Mouse (Mus musculus): ENCODE data around the gene Srpr. TPM values are rescaled to one million over a fixed set of nuclear protein-coding genes. Genes with fewer than 3 reads are reported as not detected.

The Srpr gene
- polyA plus RNA-seq, 1 experiment from 2014 or later: 117 TPM

DNA sequence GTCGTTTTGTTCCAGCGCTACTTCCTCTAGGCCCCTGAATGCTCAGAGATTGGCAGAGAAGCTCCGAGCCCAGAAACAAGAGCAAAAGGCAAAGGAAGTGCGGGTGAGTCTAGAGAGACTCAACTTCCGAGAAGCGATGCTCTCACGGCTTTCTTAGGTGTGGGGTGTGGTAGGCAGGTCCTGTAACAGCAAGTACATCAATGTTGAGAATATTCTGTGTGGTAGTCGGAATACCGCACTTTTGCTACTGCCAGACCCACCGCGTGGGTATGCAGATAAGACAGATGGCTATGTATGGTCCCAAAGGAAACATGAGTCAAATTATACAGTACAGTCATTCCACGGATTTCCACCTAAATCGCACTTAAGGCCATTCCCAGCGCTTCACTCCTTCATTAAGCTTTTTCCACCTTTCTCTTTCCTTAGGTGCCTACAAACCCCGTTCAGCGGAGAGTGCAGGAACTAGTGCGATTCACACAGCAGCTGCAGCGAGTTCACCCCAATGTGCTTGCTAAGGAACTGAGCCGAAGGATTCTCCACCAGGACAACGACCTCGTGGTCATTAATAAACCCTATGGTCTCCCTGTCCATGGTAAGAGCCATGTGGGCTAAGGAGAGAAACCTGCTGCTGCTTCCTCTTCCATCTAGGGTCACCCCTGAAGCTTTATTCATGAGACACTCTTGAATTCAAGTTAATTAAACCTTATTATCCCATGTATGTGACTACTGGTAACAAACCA lies 68.2 kb downstream of the Srpr start:
- H3K4me2 ChIP-seq: peak overlapping the region; percentile 89
- peak overlapping the region; percentile 64 for H3K9ac ChIP-seq
- H3K4me3 ChIP-seq (replicated peaks): peak overlapping the region; percentile 85
- peak; percentile 50 for ATAC-seq (replicated peaks; ENCODE audit: low FRiP score)
- WGBS: 1% methylated on average over 21 of the region's 21 CpGs
- H3K27ac ChIP-seq: peak overlapping the region; percentile 56; the same call in 1 of the 2 replicates
- no peaks in the 10 kb centered on the region for H3K27me3 ChIP-seq
- H3K4me1 ChIP-seq: peaks cover 16% of the 10 kb centered on the region
- no peaks in the 10 kb centered on the region for H3K9me3 ChIP-seq (replicated peaks)
- peaks cover 32% of the 10 kb centered on the region for H3K36me3 ChIP-seq

DNA sequence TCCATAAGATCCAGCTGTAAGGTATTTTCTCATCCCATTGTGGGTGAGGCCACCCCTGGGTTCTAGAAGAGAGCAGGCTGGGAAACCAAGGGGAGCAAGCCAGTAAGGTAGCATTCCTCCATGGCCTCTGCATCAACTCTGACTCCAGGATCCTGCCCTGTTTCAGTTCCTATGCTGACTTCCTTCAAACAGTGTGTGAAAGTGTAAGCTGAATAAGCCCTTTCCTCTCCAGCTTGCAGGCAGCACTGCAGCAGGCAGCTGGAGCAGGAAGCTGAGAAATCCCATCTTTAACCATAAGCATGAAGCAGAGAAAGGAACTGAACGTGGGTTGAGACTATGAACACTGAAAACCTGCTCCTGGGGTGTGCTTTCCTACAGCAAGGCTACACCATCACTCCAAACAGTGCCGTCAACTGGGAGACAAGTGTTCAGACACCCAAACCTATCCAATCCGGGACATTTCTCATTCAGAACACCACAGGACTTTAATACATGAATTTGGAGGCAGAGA lies 77.9 kb downstream of the Srpr start:
- H3K9ac ChIP-seq: no peak overlapping the region
- H3K9me3 ChIP-seq (replicated peaks): no peaks in the 10 kb centered on the region
- no peak overlapping the region for H3K27ac ChIP-seq
- H3K4me1 ChIP-seq: 0 out of 2 replicates have a peak, but pooled peaks cover 4% of the 10 kb centered on the region
- peaks cover 57% of the 10 kb centered on the region for H3K36me3 ChIP-seq
- WGBS: 84% methylated on average over 3 of the region's 3 CpGs
- no peaks in the 10 kb centered on the region for H3K27me3 ChIP-seq
- no peak overlapping the region for H3K4me2 ChIP-seq
- no peak overlapping the region for H3K4me3 ChIP-seq (replicated peaks)
- no peak for ATAC-seq (replicated peaks; ENCODE audit: low FRiP score)

DNA sequence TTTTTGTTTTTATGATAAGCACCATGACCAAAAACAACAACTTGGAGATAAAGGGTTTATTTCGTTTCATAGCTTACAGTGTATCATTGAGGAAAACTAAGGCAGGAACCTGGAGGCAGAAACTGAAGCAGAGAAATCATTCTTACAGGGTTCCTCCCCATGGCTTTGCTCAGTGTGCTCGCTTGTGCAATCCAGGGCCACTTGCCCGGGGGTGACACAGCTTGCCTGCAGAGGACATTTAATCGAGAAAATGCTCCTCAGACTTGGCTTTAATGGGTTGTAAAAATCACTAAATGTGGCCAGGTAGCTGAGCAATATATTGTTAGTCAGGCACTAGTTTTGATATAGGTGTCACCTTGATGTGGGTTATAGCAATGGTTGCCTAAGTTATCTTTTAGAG lies 78.5 kb downstream of the Srpr start:
- WGBS: 84% methylated on average over 4 of the region's 4 CpGs
- Histone ChIP-seq H3K36me3 (peaks cover 52% of the 10 kb centered on the region), H3K4me2 (no peak overlapping the region), H3K9ac (no peak overlapping the region), H3K4me3 (replicated peaks) (no peak overlapping the region), H3K27ac (no peak overlapping the region), H3K27me3 (no peaks in the 10 kb centered on the region), H3K9me3 (replicated peaks) (no peaks in the 10 kb centered on the region), H3K4me1 (peaks cover 8% of the 10 kb centered on the region)
- ATAC-seq (replicated peaks; ENCODE audit: low FRiP score): no peak

DNA sequence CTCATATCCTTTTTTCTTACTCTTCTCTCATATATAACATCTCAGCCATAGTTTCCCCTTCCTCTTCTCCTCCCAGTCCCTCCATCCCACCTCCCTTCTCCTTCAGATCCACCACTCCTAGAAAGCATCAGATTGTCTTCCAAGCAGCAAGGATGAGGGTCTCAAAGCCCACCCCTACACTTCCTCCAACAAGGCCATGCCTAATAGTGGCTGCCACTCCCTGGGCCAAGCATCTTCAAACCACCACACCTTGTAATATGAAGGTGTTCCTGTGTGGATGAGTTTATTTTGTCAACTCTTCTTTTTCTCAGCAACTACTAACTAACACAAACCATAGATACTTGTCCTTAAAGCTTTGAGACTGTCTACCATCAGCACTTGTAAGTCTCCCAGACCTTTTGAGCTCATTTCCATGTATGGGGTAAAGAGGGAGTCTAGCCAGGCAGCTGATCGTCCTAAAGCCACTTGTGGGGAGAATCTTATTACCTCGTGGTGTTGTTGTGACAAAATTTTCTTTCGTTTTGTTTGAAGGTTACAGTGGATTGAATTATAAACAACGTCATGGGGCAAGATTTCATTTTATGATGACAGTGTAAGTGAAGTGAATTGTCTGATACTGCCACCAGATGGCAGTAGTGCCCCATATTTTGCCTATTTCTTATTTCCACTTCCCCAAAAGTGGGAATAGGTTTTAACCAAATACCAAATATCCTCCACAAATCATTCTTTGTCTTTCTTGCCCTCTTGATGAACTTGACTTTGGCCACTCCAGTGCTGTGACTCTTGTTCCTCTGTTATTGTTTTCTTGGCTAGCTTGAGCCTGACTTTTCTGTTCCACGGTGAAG lies 82.3 kb downstream of the Srpr start:
- peaks cover 17% of the 10 kb centered on the region for H3K36me3 ChIP-seq
- H3K27me3 ChIP-seq: no peaks in the 10 kb centered on the region; the same call in 1 of the 2 replicates
- no peaks in the 10 kb centered on the region for H3K9me3 ChIP-seq (replicated peaks)
- no peak overlapping the region for H3K4me3 ChIP-seq (replicated peaks)
- 12% methylated on average over 5 of the region's 5 CpGs for WGBS
- H3K4me2 ChIP-seq: no peak overlapping the region
- peaks cover 13% of the 10 kb centered on the region for H3K4me1 ChIP-seq
- no peak overlapping the region for H3K9ac ChIP-seq
- no peak overlapping the region for H3K27ac ChIP-seq
- ATAC-seq (replicated peaks; ENCODE audit: low FRiP score): peak; percentile 73

DNA sequence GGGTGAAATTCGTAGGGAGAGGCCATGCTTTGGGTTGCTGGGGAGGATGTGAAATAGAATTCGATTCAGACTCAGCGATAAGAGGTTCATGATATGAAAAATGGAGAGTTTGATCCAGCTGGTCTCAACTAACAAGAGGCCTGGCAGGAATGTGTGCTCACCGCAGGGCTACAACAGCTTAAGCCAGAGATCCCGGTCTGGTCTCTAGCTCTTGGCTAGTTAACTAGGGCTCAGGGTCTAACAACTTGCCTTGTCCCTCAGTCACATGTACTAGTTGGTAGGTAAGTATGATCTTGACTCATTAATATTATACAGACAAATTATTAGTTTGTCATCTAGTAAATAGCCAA lies 82.9 kb downstream of the Srpr start:
- Histone ChIP-seq H3K9me3 (replicated peaks) (no peaks in the 10 kb centered on the region), H3K4me1 (peaks cover 13% of the 10 kb centered on the region), H3K27me3 (peaks cover under 1% of the 10 kb centered on the region), H3K27ac (no peak overlapping the region), H3K4me3 (replicated peaks) (no peak overlapping the region), H3K4me2 (no peak overlapping the region), H3K36me3 (peaks cover 11% of the 10 kb centered on the region), H3K9ac (no peak overlapping the region)
- peak; percentile 47 for ATAC-seq (replicated peaks; ENCODE audit: low FRiP score)
- 51% methylated on average over 5 of the region's 5 CpGs for WGBS

DNA sequence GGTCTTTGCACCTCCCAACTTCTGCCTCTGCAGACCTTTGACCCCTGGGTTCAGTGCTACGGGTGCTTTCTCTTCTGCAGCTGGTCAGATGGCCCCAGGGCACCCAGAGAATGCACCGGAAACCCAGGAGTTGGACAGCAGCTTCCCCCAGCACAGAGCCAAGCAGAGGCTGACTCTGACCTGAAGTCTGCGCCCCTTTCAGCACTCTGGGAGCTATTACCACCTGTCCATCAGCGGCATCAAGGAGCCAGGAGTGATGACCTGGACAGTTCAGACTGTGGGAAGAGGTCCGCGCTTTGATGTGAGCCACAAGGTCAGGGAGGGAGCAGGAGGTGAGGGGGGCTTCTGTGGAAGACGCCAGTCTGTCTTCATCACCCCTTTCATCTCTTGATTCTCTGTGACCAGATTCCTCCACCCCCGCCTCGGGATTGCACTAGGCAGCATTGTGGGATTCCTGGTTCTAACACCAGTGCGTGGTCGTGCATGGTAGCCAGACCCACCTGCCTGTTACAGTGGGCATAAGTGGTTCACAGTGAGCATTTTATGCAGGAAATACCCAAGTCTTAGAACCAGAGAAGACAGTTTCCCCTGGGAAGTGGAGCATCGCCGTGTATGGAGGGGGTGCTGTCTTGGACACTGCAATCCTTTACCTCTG lies 83.6 kb downstream of the Srpr start:
- 0 out of 2 replicates have a peak, but pooled peaks cover 6% of the 10 kb centered on the region for H3K36me3 ChIP-seq
- peaks cover 13% of the 10 kb centered on the region for H3K4me1 ChIP-seq
- no peak overlapping the region for H3K27ac ChIP-seq
- ATAC-seq (replicated peaks; ENCODE audit: low FRiP score): peak; percentile 61
- H3K4me2 ChIP-seq: no peak overlapping the region
- H3K9me3 ChIP-seq (replicated peaks): no peaks in the 10 kb centered on the region
- H3K4me3 ChIP-seq (replicated peaks): no peak overlapping the region
- no peak overlapping the region for H3K9ac ChIP-seq
- H3K27me3 ChIP-seq: peaks cover 8% of the 10 kb centered on the region
- WGBS: 55% methylated on average over 13 of the region's 13 CpGs

DNA sequence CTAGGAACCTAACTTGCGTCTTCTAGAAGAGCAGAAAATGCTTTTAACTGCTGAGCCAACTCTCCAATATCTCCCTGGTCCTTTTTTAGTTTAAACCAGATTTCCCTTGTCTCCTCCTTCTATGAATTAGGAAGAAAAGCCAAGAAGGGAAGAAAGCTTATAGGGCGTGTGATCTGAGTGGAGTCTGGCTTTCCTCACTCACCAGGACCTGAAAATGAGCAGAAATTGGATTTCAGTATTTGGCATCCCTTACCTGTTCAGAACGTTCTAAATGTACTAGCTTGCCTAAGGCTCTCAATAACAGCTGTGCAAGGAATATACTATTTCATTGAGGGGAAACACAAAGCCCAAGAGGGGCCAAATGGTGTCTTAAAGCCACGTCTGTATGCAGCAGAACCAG lies 84.4 kb downstream of the Srpr start:
- ATAC-seq (replicated peaks; ENCODE audit: low FRiP score): no peak

DNA sequence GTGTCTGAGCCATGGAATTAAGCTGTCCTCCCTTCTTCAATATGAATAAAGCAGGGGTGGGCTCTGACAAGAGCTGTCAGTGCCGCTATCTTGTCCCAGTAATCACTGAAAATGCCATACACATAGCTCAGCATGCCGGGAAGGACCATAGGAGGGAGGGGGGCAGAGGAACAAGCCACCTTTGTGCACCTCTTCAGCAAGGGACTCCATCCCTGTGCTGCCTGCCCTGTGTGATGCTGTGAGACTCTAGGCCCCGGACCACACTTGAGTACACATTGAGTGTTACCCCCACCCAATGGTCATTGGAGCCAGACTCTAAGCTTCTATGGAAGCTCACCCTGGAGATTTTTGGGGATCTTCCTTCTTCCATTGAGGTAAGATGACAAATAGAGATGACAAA lies 86.4 kb downstream of the Srpr start:
- H3K27ac ChIP-seq: no peak overlapping the region
- H3K36me3 ChIP-seq: no peaks in the 10 kb centered on the region
- no peak overlapping the region for H3K9ac ChIP-seq
- no peak overlapping the region for H3K4me3 ChIP-seq (replicated peaks)
- H3K9me3 ChIP-seq (replicated peaks): no peaks in the 10 kb centered on the region
- H3K4me1 ChIP-seq: peaks cover 13% of the 10 kb centered on the region
- no peak for ATAC-seq (replicated peaks; ENCODE audit: low FRiP score)
- WGBS: 92% methylated on average over 3 of the region's 3 CpGs
- no peak overlapping the region for H3K4me2 ChIP-seq
- H3K27me3 ChIP-seq: peaks cover 8% of the 10 kb centered on the region

More for the DNA sequence above, 84.4 kb downstream of the Srpr start:
- 88% methylated on average over 4 of the region's 4 CpGs for WGBS
- no peaks in the 10 kb centered on the region for H3K9me3 ChIP-seq (replicated peaks)
- H3K4me1 ChIP-seq: peaks cover 13% of the 10 kb centered on the region
- no peak overlapping the region for H3K4me2 ChIP-seq
- H3K4me3 ChIP-seq (replicated peaks): no peak overlapping the region
- no peak overlapping the region for H3K27ac ChIP-seq
- no peak overlapping the region for H3K9ac ChIP-seq
- peaks cover 8% of the 10 kb centered on the region for H3K27me3 ChIP-seq
- H3K36me3 ChIP-seq: no peaks in the 10 kb centered on the region

DNA sequence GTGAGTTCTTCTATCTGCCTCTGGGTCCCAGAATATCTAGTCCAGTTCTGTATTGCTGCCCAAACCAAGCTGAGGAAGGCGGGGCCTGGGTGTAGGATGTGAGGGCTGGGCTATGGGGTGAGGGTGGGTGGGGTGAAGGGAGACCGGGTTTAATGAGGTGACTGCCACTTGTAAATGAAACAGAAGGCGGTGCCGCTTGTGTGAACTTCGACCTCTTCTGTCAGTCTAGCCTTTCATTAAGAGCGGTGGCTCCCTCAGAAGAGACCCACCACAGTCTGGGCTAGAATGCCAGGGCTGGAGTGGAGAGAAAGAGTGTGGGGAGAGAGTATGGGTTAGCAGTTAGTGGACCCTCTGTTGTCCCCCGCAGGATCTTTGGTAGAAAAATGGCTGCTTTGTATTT lies 90.0 kb downstream of the Srpr start:
- no peak overlapping the region for H3K9ac ChIP-seq
- ATAC-seq (replicated peaks; ENCODE audit: low FRiP score): peak; percentile 67; the same call in 1 of the 2 replicates
- no peak overlapping the region for H3K4me2 ChIP-seq
- H3K36me3 ChIP-seq: no peaks in the 10 kb centered on the region
- H3K27ac ChIP-seq: no peak overlapping the region
- peaks cover 8% of the 10 kb centered on the region for H3K27me3 ChIP-seq
- no peaks in the 10 kb centered on the region; the same call in 1 of the 2 replicates for H3K4me1 ChIP-seq
- H3K4me3 ChIP-seq (replicated peaks): no peak overlapping the region
- 25% methylated on average over 7 of the region's 7 CpGs for WGBS
- H3K9me3 ChIP-seq (replicated peaks): no peaks in the 10 kb centered on the region

DNA sequence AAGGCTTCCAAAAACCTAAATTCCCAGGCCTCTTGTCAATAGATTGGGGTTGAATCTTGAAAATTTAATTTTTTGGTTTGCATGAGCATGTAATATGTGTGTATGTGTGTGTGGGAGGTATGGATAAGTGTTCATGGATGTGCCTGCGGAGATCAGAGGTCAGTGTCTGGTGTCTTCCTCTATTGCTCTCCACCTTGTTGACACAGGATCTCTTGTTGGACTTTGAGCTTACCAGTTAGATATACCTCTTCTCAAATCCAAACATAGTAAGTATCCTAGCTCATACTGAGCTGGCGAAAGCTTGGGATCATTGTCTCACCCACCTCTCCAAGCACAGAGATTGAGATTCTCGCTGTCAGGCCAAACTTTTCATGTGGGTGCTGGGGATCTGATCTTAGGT lies 90.4 kb downstream of the Srpr start:
- Histone ChIP-seq H3K27ac (no peak overlapping the region), H3K36me3 (no peaks in the 10 kb centered on the region), H3K4me2 (no peak overlapping the region), H3K27me3 (peaks cover 8% of the 10 kb centered on the region; the same call in 1 of the 2 replicates), H3K4me3 (replicated peaks) (no peak overlapping the region), H3K9me3 (replicated peaks) (no peaks in the 10 kb centered on the region), H3K4me1 (no peaks in the 10 kb centered on the region; the same call in 1 of the 2 replicates), H3K9ac (no peak overlapping the region)
- 94% methylated on average over 3 of the region's 3 CpGs for WGBS
- ATAC-seq (replicated peaks; ENCODE audit: low FRiP score): no peak

DNA sequence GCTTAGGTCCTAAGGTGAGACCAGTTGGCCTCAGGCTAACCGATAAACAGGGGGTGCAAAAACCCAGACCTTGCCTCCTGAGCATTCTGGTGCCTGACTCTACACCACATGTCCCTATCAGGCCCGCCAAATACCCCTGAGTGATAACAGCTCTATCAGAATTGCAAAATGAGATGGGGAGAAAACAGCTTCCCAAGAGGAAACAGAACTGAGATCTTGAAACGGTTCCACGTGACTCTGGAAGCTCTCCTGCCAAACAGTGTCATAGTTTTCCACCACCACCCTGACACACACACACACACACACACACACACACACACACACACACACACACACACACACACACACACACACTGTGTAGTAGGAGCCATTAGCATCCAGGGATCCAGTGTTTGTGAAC lies 90.9 kb downstream of the Srpr start:
- 76% methylated on average over 4 of the region's 4 CpGs for WGBS
- no peak overlapping the region for H3K4me3 ChIP-seq (replicated peaks)
- ATAC-seq (replicated peaks; ENCODE audit: low FRiP score): no peak

More for the DNA sequence above, 90.9 kb downstream of the Srpr start:
- Histone ChIP-seq H3K27ac (no peak overlapping the region), H3K27me3 (peaks cover 8% of the 10 kb centered on the region; the same call in 1 of the 2 replicates), H3K9me3 (replicated peaks) (no peaks in the 10 kb centered on the region), H3K4me2 (no peak overlapping the region), H3K4me1 (no peaks in the 10 kb centered on the region; the same call in 1 of the 2 replicates), H3K9ac (no peak overlapping the region), H3K36me3 (no peaks in the 10 kb centered on the region)

Measured in kidney, embryonic 15.5 days (tissue).